Mouse (Mus musculus): ENCODE data around the gene Rpn1. TPM values are rescaled to one million over a fixed set of nuclear protein-coding genes. Genes with fewer than 3 reads are reported as not detected.

Gene Rpn1
- polyA plus RNA-seq, 1 experiment from 2014 or later = 468 TPM

DNA sequence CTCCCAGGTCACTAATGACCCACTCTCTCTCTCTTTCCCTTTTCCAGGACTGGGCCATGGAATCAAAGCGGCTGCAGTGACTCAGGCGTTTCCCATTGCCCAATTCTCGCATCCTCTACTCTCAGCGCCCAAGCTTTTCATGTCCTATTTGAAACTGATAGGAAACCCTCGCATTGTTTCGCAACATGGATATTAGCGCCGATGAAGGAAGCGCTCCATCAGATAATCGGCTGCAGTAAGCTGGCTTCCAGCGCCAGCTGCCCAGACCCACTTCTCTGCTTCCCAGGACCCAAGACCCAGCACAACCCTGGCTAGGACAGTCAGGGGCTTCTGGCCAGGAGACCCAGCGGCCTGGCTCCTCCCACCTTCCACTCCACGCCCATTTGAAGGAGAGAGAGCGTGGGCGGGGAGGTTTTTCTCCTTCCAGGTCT, 51.9 kb downstream of the Rpn1 start:
- Histone ChIP-seq H3K27ac (ENCODE audit: low read length) (no peak overlapping the region), H3K9ac (ENCODE audit: low read length) (peak overlapping the region; percentile 43; the same call in 1 of the 2 replicates), H3K27me3 (ENCODE audit: control insufficient read depth, insufficient read depth, low read length) (no peaks in the 10 kb centered on the region), H3K9me3 (replicated peaks; ENCODE audit: control insufficient read depth, low read length) (no peaks in the 10 kb centered on the region), H3K36me3 (ENCODE audit: control insufficient read depth, insufficient read depth, low read length) (no peaks in the 10 kb centered on the region), H3K4me3 (replicated peaks; ENCODE audit: low read length) (peak overlapping the region; percentile 29), H3K4me2 (ENCODE audit: low read depth, low read length) (peak overlapping the region; percentile 52), H3K4me1 (ENCODE audit: control insufficient read depth, insufficient read depth, low read length) (peaks cover 4% of the 10 kb centered on the region; the same call in 1 of the 2 replicates)
- WGBS = 26% methylated on average over 15 of the region's 15 CpGs
- no peak for ATAC-seq (ENCODE audit: insufficient read depth, low FRiP score)

DNA sequence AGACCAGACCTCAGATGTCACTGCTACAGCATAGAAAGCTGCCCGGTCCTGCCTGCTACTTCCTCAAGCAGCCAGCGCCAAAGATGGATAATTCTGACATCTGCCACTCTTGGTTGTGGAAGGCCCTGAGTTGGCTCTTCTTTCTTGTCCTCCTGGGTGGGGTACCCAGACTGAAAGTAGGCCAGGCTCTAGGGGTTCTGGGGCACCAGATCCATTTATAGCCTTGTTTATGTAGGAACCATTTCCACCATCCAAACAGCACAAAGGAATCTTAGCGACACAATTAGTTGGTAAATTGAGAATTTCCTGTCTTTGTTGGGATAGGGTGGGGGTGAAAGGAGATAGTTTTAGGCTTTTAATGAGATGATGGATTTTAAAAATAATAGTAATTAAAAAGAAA, 54.2 kb downstream of the Rpn1 start:
- WGBS = 71% methylated on average over 3 of the region's 3 CpGs
- ATAC-seq (ENCODE audit: insufficient read depth, low FRiP score) = no peak
- Histone ChIP-seq H3K27ac (ENCODE audit: low read length) (no peak overlapping the region), H3K4me1 (ENCODE audit: control insufficient read depth, insufficient read depth, low read length) (peaks cover 4% of the 10 kb centered on the region; the same call in 1 of the 2 replicates), H3K4me2 (ENCODE audit: low read depth, low read length) (no peak overlapping the region), H3K9ac (ENCODE audit: low read length) (no peak overlapping the region), H3K36me3 (ENCODE audit: control insufficient read depth, insufficient read depth, low read length) (no peaks in the 10 kb centered on the region), H3K9me3 (replicated peaks; ENCODE audit: control insufficient read depth, low read length) (no peaks in the 10 kb centered on the region), H3K27me3 (ENCODE audit: control insufficient read depth, insufficient read depth, low read length) (no peaks in the 10 kb centered on the region), H3K4me3 (replicated peaks; ENCODE audit: low read length) (no peak overlapping the region)

GRCm38 (mm10) chr6:88140264-88140663, 56.0 kb downstream of the Rpn1 start:
- Histone ChIP-seq H3K9ac (ENCODE audit: low read length) (no peak overlapping the region), H3K36me3 (ENCODE audit: control insufficient read depth, insufficient read depth, low read length) (no peaks in the 10 kb centered on the region), H3K27me3 (ENCODE audit: control insufficient read depth, insufficient read depth, low read length) (no peaks in the 10 kb centered on the region), H3K9me3 (replicated peaks; ENCODE audit: control insufficient read depth, low read length) (no peaks in the 10 kb centered on the region), H3K4me1 (ENCODE audit: control insufficient read depth, insufficient read depth, low read length) (peaks cover 4% of the 10 kb centered on the region; the same call in 1 of the 2 replicates), H3K4me2 (ENCODE audit: low read depth, low read length) (no peak overlapping the region), H3K4me3 (replicated peaks; ENCODE audit: low read length) (no peak overlapping the region), H3K27ac (ENCODE audit: low read length) (no peak overlapping the region)
- 50% methylated on average over 8 of the region's 8 CpGs for WGBS
- no peak for ATAC-seq (ENCODE audit: insufficient read depth, low FRiP score)

- H3K27me3 ChIP-seq (ENCODE audit: control insufficient read depth, insufficient read depth, low read length) = no peaks in the 10 kb centered on the region
- no peak overlapping the region for H3K9ac ChIP-seq (ENCODE audit: low read length)
- no peak overlapping the region for H3K4me2 ChIP-seq (ENCODE audit: low read depth, low read length)
- H3K9me3 ChIP-seq (replicated peaks; ENCODE audit: control insufficient read depth, low read length) = no peaks in the 10 kb centered on the region
- no peaks in the 10 kb centered on the region for H3K4me1 ChIP-seq (ENCODE audit: control insufficient read depth, insufficient read depth, low read length)
- H3K4me3 ChIP-seq (replicated peaks; ENCODE audit: low read length) = no peak overlapping the region
- no peak overlapping the region for H3K27ac ChIP-seq (ENCODE audit: low read length)
- 0 out of 2 replicates have a peak, but pooled peaks have one; percentile 25 for ATAC-seq (ENCODE audit: insufficient read depth, low FRiP score)
- H3K36me3 ChIP-seq (ENCODE audit: control insufficient read depth, insufficient read depth, low read length) = no peaks in the 10 kb centered on the region
- WGBS = 70% methylated on average over 4 of the region's 4 CpGs
These were observed 61.5 kb downstream of the Rpn1 start for GRCm38 (mm10) chr6:88145793-88146192.

GRCm38 (mm10) chr6:88146576-88146975, 62.3 kb downstream of the Rpn1 start:
- no peak overlapping the region for H3K4me2 ChIP-seq (ENCODE audit: low read depth, low read length)
- H3K9ac ChIP-seq (ENCODE audit: low read length) = no peak overlapping the region
- no peaks in the 10 kb centered on the region for H3K4me1 ChIP-seq (ENCODE audit: control insufficient read depth, insufficient read depth, low read length)
- 69% methylated on average over 8 of the region's 8 CpGs for WGBS
- no peak overlapping the region for H3K27ac ChIP-seq (ENCODE audit: low read length)
- H3K4me3 ChIP-seq (replicated peaks; ENCODE audit: low read length) = no peak overlapping the region
- no peaks in the 10 kb centered on the region for H3K27me3 ChIP-seq (ENCODE audit: control insufficient read depth, insufficient read depth, low read length)
- no peaks in the 10 kb centered on the region for H3K9me3 ChIP-seq (replicated peaks; ENCODE audit: control insufficient read depth, low read length)
- ATAC-seq (ENCODE audit: insufficient read depth, low FRiP score) = no peak
- no peaks in the 10 kb centered on the region for H3K36me3 ChIP-seq (ENCODE audit: control insufficient read depth, insufficient read depth, low read length)

DNA sequence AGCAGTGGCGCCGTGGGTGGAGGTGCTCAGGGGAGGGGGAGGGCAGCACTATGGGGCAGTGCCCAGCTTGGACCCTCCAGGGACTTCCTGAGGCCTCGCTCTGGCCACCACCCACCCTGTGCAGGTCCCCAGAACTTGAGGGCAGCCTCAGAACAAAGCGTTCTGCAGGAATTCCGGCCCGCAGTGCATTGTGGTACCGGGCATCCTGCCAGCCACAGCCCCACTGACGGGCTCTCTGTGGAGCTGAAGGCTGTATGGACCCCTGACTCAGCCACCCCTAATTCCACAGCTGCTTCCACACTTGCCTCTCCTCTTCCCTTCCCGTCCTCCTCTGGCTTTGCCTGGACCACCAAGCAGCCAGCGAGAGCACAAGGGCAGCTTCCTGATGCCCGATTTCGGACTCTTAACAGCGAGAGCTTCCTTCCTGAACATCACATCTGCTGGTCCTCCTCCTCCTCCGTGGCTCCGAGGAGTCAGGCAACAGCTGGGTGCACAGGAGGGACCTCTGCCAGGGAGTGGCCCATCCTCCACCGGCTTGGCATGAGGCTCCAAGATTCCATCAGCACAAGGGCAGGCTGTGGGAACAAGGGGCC, 63.2 kb downstream of the Rpn1 start:
- peak; percentile 11; the same call in 1 of the 2 replicates for ATAC-seq (ENCODE audit: insufficient read depth, low FRiP score)
- 59% methylated on average over 16 of the region's 16 CpGs for WGBS
- Histone ChIP-seq H3K27me3 (ENCODE audit: control insufficient read depth, insufficient read depth, low read length) (no peaks in the 10 kb centered on the region), H3K9ac (ENCODE audit: low read length) (no peak overlapping the region), H3K9me3 (replicated peaks; ENCODE audit: control insufficient read depth, low read length) (no peaks in the 10 kb centered on the region), H3K4me3 (replicated peaks; ENCODE audit: low read length) (no peak overlapping the region), H3K27ac (ENCODE audit: low read length) (no peak overlapping the region), H3K36me3 (ENCODE audit: control insufficient read depth, insufficient read depth, low read length) (no peaks in the 10 kb centered on the region), H3K4me1 (ENCODE audit: control insufficient read depth, insufficient read depth, low read length) (no peaks in the 10 kb centered on the region), H3K4me2 (ENCODE audit: low read depth, low read length) (no peak overlapping the region)

- no peaks in the 10 kb centered on the region for H3K36me3 ChIP-seq (ENCODE audit: control insufficient read depth, insufficient read depth, low read length)
- no peaks in the 10 kb centered on the region for H3K4me1 ChIP-seq (ENCODE audit: control insufficient read depth, insufficient read depth, low read length)
- no peak overlapping the region for H3K27ac ChIP-seq (ENCODE audit: low read length)
- no peaks in the 10 kb centered on the region for H3K9me3 ChIP-seq (replicated peaks; ENCODE audit: control insufficient read depth, low read length)
- H3K9ac ChIP-seq (ENCODE audit: low read length) = no peak overlapping the region
- H3K4me2 ChIP-seq (ENCODE audit: low read depth, low read length) = no peak overlapping the region
- WGBS = 66% methylated on average over 4 of the region's 4 CpGs
- no peaks in the 10 kb centered on the region for H3K27me3 ChIP-seq (ENCODE audit: control insufficient read depth, insufficient read depth, low read length)
- ATAC-seq (ENCODE audit: insufficient read depth, low FRiP score) = no peak
- H3K4me3 ChIP-seq (replicated peaks; ENCODE audit: low read length) = no peak overlapping the region
These were observed 67.1 kb downstream of the Rpn1 start for GRCm38 (mm10) chr6:88151335-88151734.

DNA sequence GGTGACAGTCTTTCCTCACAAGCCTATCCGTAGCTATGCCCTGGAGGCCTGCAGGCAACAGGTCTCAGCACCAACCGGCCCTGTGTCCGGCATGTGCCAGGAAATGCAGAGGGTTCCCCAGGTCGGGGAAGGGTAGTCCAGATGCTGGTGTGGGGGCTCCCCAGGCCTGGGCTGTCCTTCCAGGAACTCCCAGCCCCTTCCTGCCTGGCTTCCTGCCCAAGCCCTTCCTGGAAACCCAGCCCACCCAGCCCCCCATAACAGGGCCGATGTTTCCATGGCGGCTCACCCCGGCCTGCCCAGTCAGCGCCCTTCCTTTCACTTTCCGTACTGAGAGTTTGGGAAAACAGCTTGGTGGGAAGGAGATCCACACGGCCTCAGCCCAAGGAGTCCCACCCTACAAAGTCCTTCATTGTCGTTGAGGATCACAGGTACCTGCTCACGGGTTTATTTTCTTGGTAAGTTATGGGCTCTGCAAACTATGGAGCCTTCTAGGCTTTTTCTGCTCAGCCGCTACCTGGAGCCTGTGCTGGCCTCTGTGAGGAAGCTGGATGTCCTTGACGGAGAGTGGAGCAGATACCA, 67.9 kb downstream of the Rpn1 start:
- no peaks in the 10 kb centered on the region for H3K9me3 ChIP-seq (replicated peaks; ENCODE audit: control insufficient read depth, low read length)
- H3K4me3 ChIP-seq (replicated peaks; ENCODE audit: low read length) = no peak overlapping the region
- H3K4me1 ChIP-seq (ENCODE audit: control insufficient read depth, insufficient read depth, low read length) = no peaks in the 10 kb centered on the region
- no peak overlapping the region for H3K4me2 ChIP-seq (ENCODE audit: low read depth, low read length)
- H3K27me3 ChIP-seq (ENCODE audit: control insufficient read depth, insufficient read depth, low read length) = no peaks in the 10 kb centered on the region
- peak; percentile 58; the same call in 1 of the 2 replicates for ATAC-seq (ENCODE audit: insufficient read depth, low FRiP score)
- H3K36me3 ChIP-seq (ENCODE audit: control insufficient read depth, insufficient read depth, low read length) = no peaks in the 10 kb centered on the region
- 70% methylated on average over 14 of the region's 14 CpGs for WGBS
- H3K9ac ChIP-seq (ENCODE audit: low read length) = no peak overlapping the region; the same call in 1 of the 2 replicates
- H3K27ac ChIP-seq (ENCODE audit: low read length) = no peak overlapping the region; the same call in 1 of the 2 replicates

- no peak overlapping the region for H3K4me3 ChIP-seq (replicated peaks; ENCODE audit: low read length)
- H3K27me3 ChIP-seq (ENCODE audit: control insufficient read depth, insufficient read depth, low read length) = no peaks in the 10 kb centered on the region
- no peak overlapping the region for H3K9ac ChIP-seq (ENCODE audit: low read length)
- H3K27ac ChIP-seq (ENCODE audit: low read length) = no peak overlapping the region
- H3K36me3 ChIP-seq (ENCODE audit: control insufficient read depth, insufficient read depth, low read length) = no peaks in the 10 kb centered on the region
- 70% methylated on average over 6 of the region's 6 CpGs for WGBS
- H3K4me1 ChIP-seq (ENCODE audit: control insufficient read depth, insufficient read depth, low read length) = no peaks in the 10 kb centered on the region
- no peak overlapping the region for H3K4me2 ChIP-seq (ENCODE audit: low read depth, low read length)
- no peak for ATAC-seq (ENCODE audit: insufficient read depth, low FRiP score)
- H3K9me3 ChIP-seq (replicated peaks; ENCODE audit: control insufficient read depth, low read length) = no peaks in the 10 kb centered on the region
These were observed 68.7 kb downstream of the Rpn1 start for GRCm38 (mm10) chr6:88152979-88153378.
